8 mouse cellular contexts compared by ENCODE assay signal in genomic region chr11:97697199-97697890, GRCm38 (mm10). TPM values are rescaled to one million over a fixed set of nuclear protein-coding genes. Genes with fewer than 3 reads are reported as not detected.
DNase-seq lines count a peak whose midpoint lies in the region; ATAC-seq and TF ChIP-seq lines count a peak whose summit lies in the region.

No protein-coding gene starts in this region.

- H3K4me2 ChIP-seq in heart, embryonic 11.5 days: peak overlapping the region; percentile 98
- H3K4me2 ChIP-seq in hindbrain, embryonic 14.5 days (replicated peaks): peak overlapping the region; percentile 86
- peak overlapping the region; percentile 94 for H3K4me2 ChIP-seq in midbrain, embryonic 13.5 days (replicated peaks)

- no peak for TF ChIP-seq CTCF in cortical plate, adult 2 months (IDR thresholded peaks at IDR 0.05; ENCODE audit: extremely low read depth, insufficient read depth, low read length)

- H3K4me3 ChIP-seq in heart, embryonic 11.5 days (ENCODE audit: low read depth, low read length): peak overlapping the region; percentile 87
- H3K4me3 ChIP-seq in cortical plate, adult 2 months (ENCODE audit: insufficient read depth, low read length): peak overlapping the region; percentile 91; the same call in 1 of the 2 replicates
- H3K4me3 ChIP-seq in hindbrain, embryonic 14.5 days (replicated peaks; ENCODE audit: low read length): peak overlapping the region; percentile 78
- peak overlapping the region; percentile 77 for H3K4me3 ChIP-seq in midbrain, embryonic 13.5 days (replicated peaks)

- no peak for ATAC-seq in heart, embryonic 11.5 days (replicated peaks; ENCODE audit: insufficient number of reproducible peaks, low FRiP score, low TSS enrichment)
- ATAC-seq in hindbrain, embryonic 14.5 days (ENCODE audit: low FRiP score): no peak
- no peak for ATAC-seq in midbrain, embryonic 13.5 days

- no peak for TF ChIP-seq POLR2A in cortical plate, adult 2 months (IDR thresholded peaks at IDR 0.05; ENCODE audit: extremely low read depth, insufficient read depth, low read length)

- DNase-seq in heart, adult 9 months (ENCODE audit: low spot score in 2 of 2): no peak
- DNase-seq in hindbrain, embryonic 14.5 days (ENCODE audit: low spot score): no peak
- DNase-seq in retina, postnatal 1 day: no peak
- DNase-seq in c-Kit-positive CD71-positive TER-119-positive erythroid progenitor cells, embryonic 14.5 days (ENCODE audit: low spot score): no peak
- DNase-seq in testis, postnatal 14 days (ENCODE audit: low spot score): no peak

- H3K9me3 ChIP-seq in heart, embryonic 11.5 days (replicated peaks; ENCODE audit: control insufficient read depth, low read length): no peaks in the 10 kb centered on the region
- H3K9me3 ChIP-seq in hindbrain, embryonic 14.5 days (ENCODE audit: control insufficient read depth, low read length): no peaks in the 10 kb centered on the region
- H3K9me3 ChIP-seq in midbrain, embryonic 13.5 days: no peaks in the 10 kb centered on the region

- no peaks in the 10 kb centered on the region for H3K36me3 ChIP-seq in heart, embryonic 11.5 days (ENCODE audit: control insufficient read depth, insufficient read depth, low read length)
- H3K36me3 ChIP-seq in hindbrain, embryonic 14.5 days (replicated peaks; ENCODE audit: control insufficient read depth, insufficient read depth): peaks cover 11% of the 10 kb centered on the region
- peaks cover 10% of the 10 kb centered on the region for H3K36me3 ChIP-seq in midbrain, embryonic 13.5 days

- H3K27me3 ChIP-seq in heart, embryonic 11.5 days (ENCODE audit: control insufficient read depth, insufficient read depth, low read length): no peaks in the 10 kb centered on the region
- no peaks in the 10 kb centered on the region for H3K27me3 ChIP-seq in hindbrain, embryonic 14.5 days (ENCODE audit: control insufficient read depth, insufficient read depth, low read length)
- H3K27me3 ChIP-seq in midbrain, embryonic 13.5 days: no peaks in the 10 kb centered on the region

- WGBS in heart, embryonic 11.5 days (ENCODE audit: insufficient replicate concordance): 58% methylated on average over 11 of the region's 11 CpGs
- 52% methylated on average over 11 of the region's 11 CpGs for WGBS in hindbrain, embryonic 14.5 days
- 55% methylated on average over 11 of the region's 11 CpGs for WGBS in midbrain, embryonic 13.5 days

- peak overlapping the region; percentile 91 for H3K9ac ChIP-seq in heart, embryonic 11.5 days (ENCODE audit: low read depth, low read length)
- peak overlapping the region; percentile 93 for H3K9ac ChIP-seq in hindbrain, embryonic 14.5 days
- H3K9ac ChIP-seq in midbrain, embryonic 13.5 days (replicated peaks): peak overlapping the region; percentile 96

- peak overlapping the region; percentile 97 for H3K27ac ChIP-seq in heart, embryonic 11.5 days (ENCODE audit: low read depth, low read length)
- no peak overlapping the region for H3K27ac ChIP-seq in cortical plate, adult 2 months (ENCODE audit: insufficient read depth, low read length)
- peak overlapping the region; percentile 98 for H3K27ac ChIP-seq in hindbrain, embryonic 14.5 days
- peak overlapping the region; percentile 99 for H3K27ac ChIP-seq in midbrain, embryonic 13.5 days

- peaks cover 49% of the 10 kb centered on the region for H3K4me1 ChIP-seq in heart, embryonic 11.5 days (ENCODE audit: control insufficient read depth, insufficient read depth, low read length)
- H3K4me1 ChIP-seq in cortical plate, adult 2 months (ENCODE audit: control insufficient read depth, insufficient read depth, low read length): peaks cover 7% of the 10 kb centered on the region
- peaks cover 55% of the 10 kb centered on the region for H3K4me1 ChIP-seq in hindbrain, embryonic 14.5 days (replicated peaks; ENCODE audit: control insufficient read depth, insufficient read depth, low read length)
- peaks cover 68% of the 10 kb centered on the region for H3K4me1 ChIP-seq in midbrain, embryonic 13.5 days (replicated peaks)

RNA-seq across cellular contexts. Expression of gene Pcgf2, which starts 3.0 kb away (rescaled TPM):
- 10.3 and 16.4 TPM in 2 replicates for polyA plus RNA-seq in heart, embryonic 11.5 days (2014; fragmentation: Nextera tagmentation; extraction: Ambion mirVana)
- 64.1 and 72.2 TPM in 2 replicates for polyA plus RNA-seq in cortical plate, adult 2 months (2012; rRNA removed)
- polyA plus RNA-seq in hindbrain, embryonic 14.5 days (2014; fragmentation: Nextera tagmentation; extraction: Ambion mirVana): 22.0 and 23.4 TPM in 2 replicates
- 23.6 and 25.3 TPM in 2 replicates for polyA plus RNA-seq in midbrain, embryonic 13.5 days (2015; fragmentation: Nextera tagmentation; extraction: Ambion mirVana)

RNA-seq across cellular contexts. Expression of gene Psmb3, which starts 5.9 kb away (rescaled TPM):
- 416 and 447 TPM in 2 replicates for polyA plus RNA-seq in heart, embryonic 11.5 days (2014; fragmentation: Nextera tagmentation; extraction: Ambion mirVana)
- 249 and 256 TPM in 2 replicates for polyA plus RNA-seq in cortical plate, adult 2 months (2012; rRNA removed)
- 436 and 489 TPM in 2 replicates for polyA plus RNA-seq in hindbrain, embryonic 14.5 days (2014; fragmentation: Nextera tagmentation; extraction: Ambion mirVana)
- 503 and 505 TPM in 2 replicates for polyA plus RNA-seq in midbrain, embryonic 13.5 days (2015; fragmentation: Nextera tagmentation; extraction: Ambion mirVana)

RNA-seq across cellular contexts. Expression of gene Cisd3, which starts 11.7 kb away (rescaled TPM):
- polyA plus RNA-seq in heart, embryonic 11.5 days (2014; fragmentation: Nextera tagmentation; extraction: Ambion mirVana): 45.8 and 52.3 TPM in 2 replicates
- 59.9 and 65.5 TPM in 2 replicates for polyA plus RNA-seq in cortical plate, adult 2 months (2012; rRNA removed)
- 27.7 and 34.7 TPM in 2 replicates for polyA plus RNA-seq in hindbrain, embryonic 14.5 days (2014; fragmentation: Nextera tagmentation; extraction: Ambion mirVana)
- 14.4 and 16.1 TPM in 2 replicates for polyA plus RNA-seq in midbrain, embryonic 13.5 days (2015; fragmentation: Nextera tagmentation; extraction: Ambion mirVana)

RNA-seq across cellular contexts. Expression of gene Mllt6, which starts 34.1 kb away (rescaled TPM):
- polyA plus RNA-seq in heart, embryonic 11.5 days (2014; fragmentation: Nextera tagmentation; extraction: Ambion mirVana): 2.9 and 3.3 TPM in 2 replicates
- polyA plus RNA-seq in cortical plate, adult 2 months (2012; rRNA removed): 78.5 and 83.4 TPM in 2 replicates
- polyA plus RNA-seq in hindbrain, embryonic 14.5 days (2014; fragmentation: Nextera tagmentation; extraction: Ambion mirVana): 5.0 TPM in 2 replicates
- polyA plus RNA-seq in midbrain, embryonic 13.5 days (2015; fragmentation: Nextera tagmentation; extraction: Ambion mirVana): 3.1 and 3.9 TPM in 2 replicates

RNA-seq across cellular contexts. Expression of gene Pip4k2b, which starts 47.2 kb away (rescaled TPM):
- 0.70 and 1.2 TPM in 2 replicates for polyA plus RNA-seq in heart, embryonic 11.5 days (2014; fragmentation: Nextera tagmentation; extraction: Ambion mirVana)
- polyA plus RNA-seq in cortical plate, adult 2 months (2012; rRNA removed): 64.7 and 67.2 TPM in 2 replicates
- polyA plus RNA-seq in hindbrain, embryonic 14.5 days (2014; fragmentation: Nextera tagmentation; extraction: Ambion mirVana): 5.2 and 5.9 TPM in 2 replicates
- 3.7 and 4.0 TPM in 2 replicates for polyA plus RNA-seq in midbrain, embryonic 13.5 days (2015; fragmentation: Nextera tagmentation; extraction: Ambion mirVana)
